Mouse (Mus musculus) liver, postnatal 0 days (tissue): Measurements from ENCODE around the gene Nceh1. TPM values are rescaled to one million over a fixed set of nuclear protein-coding genes. Genes with fewer than 3 reads are reported as not detected.

Experiments
- ATAC-seq: fragments of 200-750 bp; cut with Nextera tagmentation; 2 replicates; pipeline ENCODE4 v1.8.0; 2017; ENCODE audit warnings: mild to moderate bottlenecking, moderate library complexity
- DNase-seq: peaks from one replicate; pipeline ENCODE4 v3.0.0-alpha.2; 2016
- H3K27ac ChIP-seq: fragments of 300-500 bp; sonication (generic); 2 replicates; pipeline ENCODE4 v1.5.1; 2014; ENCODE audit warnings: antibody characterized with exemption, moderate library complexity, mild to moderate bottlenecking, low read depth
- H3K27me3 ChIP-seq: fragments of 300-500 bp; sonication (generic); 2 replicates; pipeline ENCODE4 v1.6.1; 2014; ENCODE audit warnings: low read length, control low read depth, mixed read lengths; ENCODE audit not compliant: insufficient read depth
- H3K36me3 ChIP-seq: fragments of 300-500 bp; sonication (generic); replicated peaks from 2 replicates; pipeline ENCODE4 v1.6.1; 2014; ENCODE audit warnings: mild to moderate bottlenecking, control low read depth, low read length, moderate library complexity, mixed read lengths; ENCODE audit not compliant: insufficient read depth
- H3K4me1 ChIP-seq: fragments of 300-500 bp; sonication (generic); 2 replicates; pipeline ENCODE4 v1.6.1; 2014; ENCODE audit warnings: antibody characterized with exemption, mild to moderate bottlenecking, control low read depth; ENCODE audit not compliant: insufficient read depth
- H3K4me2 ChIP-seq: fragments of 300-500 bp; sonication (generic); 2 replicates; pipeline ENCODE4 v1.6.1; 2014; ENCODE audit warnings: low read depth, mild to moderate bottlenecking, low read length, moderate library complexity, mixed read lengths
- H3K4me3 ChIP-seq: fragments of 300-500 bp; sonication (generic); 2 replicates; pipeline ENCODE4 v1.5.1; 2014; ENCODE audit warnings: low read depth, low read length
- H3K9ac ChIP-seq: fragments of 300-500 bp; sonication (generic); replicated peaks from 2 replicates; pipeline ENCODE4 v1.6.1; 2014; ENCODE audit warnings: mild to moderate bottlenecking, moderate library complexity
- H3K9me3 ChIP-seq: fragments of 300-500 bp; sonication (generic); 2 replicates; pipeline ENCODE4 v1.6.1; 2016; ENCODE audit warnings: mild to moderate bottlenecking, control low read depth, low read length, mixed read lengths
- CTCF ChIP-seq: sonication (generic); IDR thresholded peaks from 2 replicates; pipeline ENCODE4 v1.5.1; 2016; ENCODE audit warnings: antibody characterized with exemption, low read depth
- EP300 ChIP-seq: IDR thresholded peaks from 2 replicates; pipeline ENCODE4 v1.6.1; 2016; ENCODE audit warnings: antibody characterized with exemption, low read depth, mild to moderate bottlenecking
- WGBS: fragments of 180-500 bp; shearing (Covaris S2); extraction: QIAGEN DNeasy Blood & Tissue Kit; methylation state at CpG from one replicate; pipeline ENCODE4 v1.1.7; 2014; ENCODE audit not compliant: insufficient replicate concordance; 5-methylcytosine and 5-hydroxymethylcytosine counted together
- polyA plus RNA-seq: library from polyadenylated mRNA; unstranded; fragments of >200 nt; fragmentation: Nextera tagmentation; extraction: Ambion mirVana; gene quantifications from 2 replicates; pipeline ENCODE4 v1.2.1, GENCODE M21; 2015

Nceh1 gene
- polyA plus RNA-seq, 1 experiment from 2014 or later, result 23.9 TPM

DNA sequence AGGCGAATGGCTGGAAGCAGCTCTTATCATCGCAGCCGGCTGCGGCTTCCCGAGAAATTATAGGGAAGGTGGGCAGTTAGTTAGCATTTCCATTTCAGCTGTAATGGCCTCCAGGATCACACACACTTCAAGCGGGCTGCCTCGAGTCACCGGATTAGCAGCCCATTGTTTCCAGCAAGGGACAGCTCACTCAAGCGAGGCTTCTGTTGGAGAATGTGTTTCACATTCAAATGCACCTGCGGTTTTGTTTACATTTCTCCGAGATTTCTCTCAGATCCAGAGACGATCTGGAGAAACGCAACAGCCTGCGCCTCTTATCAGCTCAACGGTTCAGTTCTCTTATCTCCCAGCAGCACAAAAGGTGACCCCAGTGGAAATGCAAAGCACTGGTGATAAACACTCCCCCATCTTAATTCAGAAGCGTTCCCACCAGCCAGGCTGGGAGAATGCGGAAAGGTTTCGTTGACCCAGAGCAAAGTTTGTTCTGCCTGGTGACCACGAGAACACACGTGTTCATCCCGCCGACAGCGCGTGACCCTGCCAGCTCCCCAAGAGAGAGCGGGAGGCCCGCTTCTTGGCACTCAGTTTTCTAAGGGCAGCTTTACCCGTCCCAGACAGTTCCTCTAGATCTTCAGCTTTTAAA is 100.4 kb downstream of the Nceh1 start:
- peak overlapping the region; percentile 8; the same call in 1 of the 2 replicates for H3K27ac ChIP-seq
- DNase-seq, result peak; percentile 70
- H3K9ac ChIP-seq, result peak overlapping the region; percentile 28; the same call in 1 of the 2 replicates
- no peaks in the 10 kb centered on the region for H3K9me3 ChIP-seq
- 12% methylated on average over 27 of the region's 27 CpGs for WGBS
- H3K4me1 ChIP-seq, result peaks cover 12% of the 10 kb centered on the region
- peak; percentile 78 for ATAC-seq
- no peaks in the 10 kb centered on the region for H3K27me3 ChIP-seq
- peak overlapping the region; percentile 63 for H3K4me2 ChIP-seq
- no peak for TF ChIP-seq CTCF
- TF ChIP-seq EP300, result peak; percentile 48; the same call in 1 of the 2 replicates
- no peaks in the 10 kb centered on the region for H3K36me3 ChIP-seq
- peak overlapping the region; percentile 24 for H3K4me3 ChIP-seq

DNA sequence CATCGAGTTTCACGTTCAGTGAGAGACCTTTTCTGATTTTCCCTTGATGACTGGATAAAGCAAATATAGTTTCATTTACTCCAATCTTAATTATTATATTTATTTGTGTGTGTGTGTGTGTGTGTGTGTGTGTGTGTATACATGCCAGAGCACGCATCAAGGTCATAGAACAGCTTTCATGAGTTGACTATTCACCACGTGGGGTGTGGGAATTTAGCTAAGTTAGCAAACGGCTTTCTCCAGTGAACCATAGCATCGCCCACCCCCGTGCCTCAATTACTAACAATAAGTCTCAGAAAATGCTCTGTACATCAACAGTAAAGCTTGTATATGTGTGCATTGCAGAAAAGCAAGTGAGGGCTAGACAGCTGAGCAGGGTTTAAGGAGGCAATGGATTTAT is 101.0 kb downstream of the Nceh1 start:
- H3K4me1 ChIP-seq, result peaks cover 12% of the 10 kb centered on the region
- peak overlapping the region; percentile 63 for H3K4me2 ChIP-seq
- H3K4me3 ChIP-seq, result no peak overlapping the region
- ATAC-seq, result no peak
- H3K36me3 ChIP-seq, result no peaks in the 10 kb centered on the region
- no peak overlapping the region for H3K9ac ChIP-seq
- DNase-seq, result no peak
- no peaks in the 10 kb centered on the region for H3K9me3 ChIP-seq
- TF ChIP-seq CTCF, result no peak
- no peak for TF ChIP-seq EP300
- WGBS, result 58% methylated on average over 7 of the region's 7 CpGs
- H3K27ac ChIP-seq, result peak overlapping the region; percentile 8; the same call in 1 of the 2 replicates
- no peaks in the 10 kb centered on the region for H3K27me3 ChIP-seq

DNA sequence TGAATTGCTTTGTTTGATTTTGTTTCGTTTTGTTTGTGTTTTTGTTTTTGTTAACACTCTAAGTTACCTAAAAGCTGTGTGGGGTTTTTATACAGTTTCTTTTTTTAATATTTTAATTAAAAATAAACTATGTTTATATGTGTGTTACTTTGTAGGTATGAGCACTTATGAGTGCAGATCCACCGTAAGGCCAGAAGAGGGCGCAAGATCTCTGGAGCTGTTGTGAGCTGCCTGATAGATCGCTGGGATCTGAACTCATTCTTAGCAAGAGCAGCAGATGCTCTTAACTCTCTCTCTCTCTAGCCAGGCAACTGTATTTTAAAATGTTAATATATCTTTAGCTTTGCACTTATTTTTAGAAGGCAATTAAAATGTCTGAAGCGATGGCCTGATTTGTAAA is 101.5 kb downstream of the Nceh1 start:
- Histone ChIP-seq H3K27ac (no peak overlapping the region), H3K9ac (no peak overlapping the region), H3K9me3 (no peaks in the 10 kb centered on the region), H3K4me1 (peaks cover 12% of the 10 kb centered on the region), H3K4me2 (no peak overlapping the region), H3K36me3 (no peaks in the 10 kb centered on the region), H3K4me3 (no peak overlapping the region), H3K27me3 (no peaks in the 10 kb centered on the region)
- no peak for DNase-seq
- TF ChIP-seq EP300, result no peak
- TF ChIP-seq CTCF, result peak; percentile 42
- ATAC-seq, result no peak
- 87% methylated on average over 5 of the region's 5 CpGs for WGBS

GRCm38 (mm10) chr3:27285072-27285471 is 102.3 kb downstream of the Nceh1 start:
- TF ChIP-seq CTCF, result no peak
- no peaks in the 10 kb centered on the region for H3K9me3 ChIP-seq
- no peak for DNase-seq
- H3K36me3 ChIP-seq, result no peaks in the 10 kb centered on the region
- H3K9ac ChIP-seq, result no peak overlapping the region
- H3K4me3 ChIP-seq, result no peak overlapping the region
- ATAC-seq, result no peak; the same call in 1 of the 2 replicates
- 0 out of 2 replicates have a peak overlapping the region, but pooled peaks have one; percentile 6 for H3K27ac ChIP-seq
- peaks cover 11% of the 10 kb centered on the region for H3K4me1 ChIP-seq
- 30% methylated on average over 9 of the region's 9 CpGs for WGBS
- no peak overlapping the region for H3K4me2 ChIP-seq
- H3K27me3 ChIP-seq, result no peaks in the 10 kb centered on the region

- H3K4me3 ChIP-seq, result no peak overlapping the region
- DNase-seq (no peak), ATAC-seq (no peak)
- H3K36me3 ChIP-seq, result no peaks in the 10 kb centered on the region
- no peaks in the 10 kb centered on the region for H3K27me3 ChIP-seq
- TF ChIP-seq EP300 (no peak), CTCF (no peak)
- no peak overlapping the region for H3K9ac ChIP-seq
- H3K4me2 ChIP-seq, result no peak overlapping the region
- H3K4me1 ChIP-seq, result peaks cover 2% of the 10 kb centered on the region; the same call in 1 of the 2 replicates
- H3K9me3 ChIP-seq, result no peaks in the 10 kb centered on the region
- no peak overlapping the region for H3K27ac ChIP-seq
- WGBS, result 49% methylated on average over 2 of the region's 2 CpGs
These were observed 105.5 kb downstream of the Nceh1 start for GRCm38 (mm10) chr3:27288301-27288700.

DNA sequence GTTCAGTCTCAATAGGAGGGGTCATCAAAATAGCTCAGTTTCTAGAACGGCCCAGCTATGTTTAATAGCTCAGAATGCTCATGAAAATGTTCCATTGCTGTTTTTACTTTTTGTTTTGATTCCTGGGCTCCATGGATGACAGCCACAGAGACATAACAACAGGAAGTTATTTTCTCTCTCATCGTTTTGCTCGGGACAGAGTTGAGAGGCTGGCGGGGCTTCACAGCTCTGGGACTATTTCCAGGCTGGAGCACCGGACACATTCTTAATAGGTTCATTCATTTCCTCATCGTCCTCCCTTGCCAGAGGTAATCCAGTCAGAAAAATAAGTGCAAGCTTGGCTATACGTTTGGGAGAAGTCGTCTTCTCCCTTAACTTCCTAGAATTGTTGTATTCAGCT is 106.1 kb downstream of the Nceh1 start:
- Histone ChIP-seq H3K9me3 (no peaks in the 10 kb centered on the region), H3K9ac (no peak overlapping the region), H3K27me3 (no peaks in the 10 kb centered on the region), H3K36me3 (no peaks in the 10 kb centered on the region), H3K4me1 (no peaks in the 10 kb centered on the region; the same call in 1 of the 2 replicates), H3K4me2 (0 out of 2 replicates have a peak overlapping the region, but pooled peaks have one; percentile 9), H3K27ac (peak overlapping the region; percentile 34; the same call in 1 of the 2 replicates), H3K4me3 (no peak overlapping the region)
- DNase-seq (no peak), ATAC-seq (no peak)
- WGBS, result 22% methylated on average over 8 of the region's 8 CpGs
- TF ChIP-seq EP300 (no peak), CTCF (no peak)
